Mouse (Mus musculus) adrenal gland, adult 8-10 months (tissue): Measurements from ENCODE around the gene Hsf2bp. TPM values are rescaled to one million over a fixed set of nuclear protein-coding genes. Genes with fewer than 3 reads are reported as not detected.

Experiments
- DNase-seq: peaks from one replicate; pipeline ENCODE4 v3.0.0; 2022
- total RNA-seq, 4 experiments: library from RNA; stranded (reverse); gene quantifications; 2 replicates each; pipeline ENCODE4 v1.2.4; 2022

Gene Hsf2bp
- total RNA-seq, 4 experiments from 2014 or later = 1.1 to 2.2 (median 1.4) TPM

GRCm38 (mm10) chr17:31904036-31904435 lies 132.1 kb downstream of the Hsf2bp start:
- DNase-seq = no peak

GRCm38 (mm10) chr17:31902630-31903198 lies 133.4 kb downstream of the Hsf2bp start:
- no peak for DNase-seq

- no peak for DNase-seq
These were observed 134.5 kb downstream of the Hsf2bp start for GRCm38 (mm10) chr17:31901461-31902204.

- DNase-seq = no peak
These were observed 137.2 kb downstream of the Hsf2bp start for GRCm38 (mm10) chr17:31898941-31899340.

- no peak for DNase-seq
These were observed 138.9 kb downstream of the Hsf2bp start for GRCm38 (mm10) chr17:31897186-31897793.

GRCm38 (mm10) chr17:31896751-31897150 lies 139.4 kb downstream of the Hsf2bp start:
- DNase-seq = no peak

GRCm38 (mm10) chr17:31896311-31896710 lies 139.8 kb downstream of the Hsf2bp start:
- no peak for DNase-seq

Other genes with a start within 250 kb of the Hsf2bp start
- 100 to 1,000 TPM in 1 of 4 experiments, 10 to 100 TPM in 2, 1 to 10 TPM in 1; 8.6 to 127 (median 15.7) TPM for gene Sik1, start 180.5 kb downstream of the Hsf2bp start, total RNA-seq
- 10 to 100 TPM; 17.5 to 46.9 (median 36.8) TPM for gene Rrp1b, start 249 bp downstream of the Hsf2bp start, total RNA-seq
- 10 to 100 TPM in 1 of 4 experiments, 1 to 10 TPM in 3; 5.7 to 10.7 (median 7.3) TPM for gene Notch3, start 130.5 kb upstream of the Hsf2bp start, total RNA-seq
- under 1 TPM; 0.13 to 0.43 (median 0.31) TPM for gene Ephx3, start 153.2 kb upstream of the Hsf2bp start, total RNA-seq
- gene Brd4, start 248.4 kb upstream of the Hsf2bp start, total RNA-seq = 100 to 1,000 TPM in 3 of 4 experiments, 10 to 100 TPM in 1; 95.4 to 135 (median 109) TPM